Mouse (Mus musculus) forebrain, embryonic 16.5 days (tissue): ENCODE data around the gene Entpd1. TPM values are rescaled to one million over a fixed set of nuclear protein-coding genes. Genes with fewer than 3 reads are reported as not detected.

Experiments
- ATAC-seq: fragments of 200-750 bp; cut with Nextera tagmentation; 2 replicates; pipeline ENCODE4 v1.8.0; 2017; ENCODE audit warnings: mild to moderate bottlenecking, moderate library complexity
- H3K27ac ChIP-seq: fragments of 300-500 bp; sonication (generic); 2 replicates; pipeline ENCODE4 v1.5.1; 2014; ENCODE audit warnings: low read length, control low read depth
- H3K27me3 ChIP-seq: fragments of 300-500 bp; sonication (generic); replicated peaks from 2 replicates; pipeline ENCODE4 v1.6.1; 2014; ENCODE audit warnings: low read length; ENCODE audit not compliant: control insufficient read depth, insufficient read depth
- H3K36me3 ChIP-seq: fragments of 300-500 bp; sonication (generic); 2 replicates; pipeline ENCODE4 v1.6.1; 2014; ENCODE audit not compliant: control insufficient read depth, insufficient read depth
- H3K4me1 ChIP-seq: fragments of 300-500 bp; sonication (generic); replicated peaks from 2 replicates; pipeline ENCODE4 v1.6.1; 2014; ENCODE audit warnings: low read length; ENCODE audit not compliant: control insufficient read depth, insufficient read depth
- H3K4me2 ChIP-seq: fragments of 300-500 bp; sonication (generic); 2 replicates; pipeline ENCODE4 v1.6.1; 2014; ENCODE audit warnings: mild to moderate bottlenecking, low read length, control low read depth
- H3K4me3 ChIP-seq: fragments of 300-500 bp; sonication (generic); replicated peaks from 2 replicates; pipeline ENCODE4 v1.5.1; 2014; ENCODE audit warnings: mild to moderate bottlenecking, low read length, control low read depth
- H3K9ac ChIP-seq: fragments of 300-500 bp; sonication (generic); replicated peaks from 2 replicates; pipeline ENCODE4 v1.6.1; 2014; ENCODE audit warnings: low read depth, low read length, control low read depth
- H3K9me3 ChIP-seq: fragments of 300-500 bp; sonication (generic); 2 replicates; pipeline ENCODE4 v1.6.1; 2016; ENCODE audit warnings: low read length; ENCODE audit not compliant: control insufficient read depth
- WGBS: fragments of 180-500 bp; shearing (Covaris S2); extraction: QIAGEN DNeasy Blood & Tissue Kit; methylation state at CpG from one replicate; pipeline ENCODE4 v1.1.7; 2014; 5-methylcytosine and 5-hydroxymethylcytosine counted together
- polyA plus RNA-seq: library from polyadenylated mRNA; unstranded; fragments of >200 nt; fragmentation: Nextera tagmentation; extraction: Ambion mirVana; gene quantifications from 2 replicates; pipeline ENCODE4 v1.2.1, GENCODE M21; 2015

Entpd1 gene
- polyA plus RNA-seq, 1 experiment from 2014 or later, result 7.8 TPM

DNA sequence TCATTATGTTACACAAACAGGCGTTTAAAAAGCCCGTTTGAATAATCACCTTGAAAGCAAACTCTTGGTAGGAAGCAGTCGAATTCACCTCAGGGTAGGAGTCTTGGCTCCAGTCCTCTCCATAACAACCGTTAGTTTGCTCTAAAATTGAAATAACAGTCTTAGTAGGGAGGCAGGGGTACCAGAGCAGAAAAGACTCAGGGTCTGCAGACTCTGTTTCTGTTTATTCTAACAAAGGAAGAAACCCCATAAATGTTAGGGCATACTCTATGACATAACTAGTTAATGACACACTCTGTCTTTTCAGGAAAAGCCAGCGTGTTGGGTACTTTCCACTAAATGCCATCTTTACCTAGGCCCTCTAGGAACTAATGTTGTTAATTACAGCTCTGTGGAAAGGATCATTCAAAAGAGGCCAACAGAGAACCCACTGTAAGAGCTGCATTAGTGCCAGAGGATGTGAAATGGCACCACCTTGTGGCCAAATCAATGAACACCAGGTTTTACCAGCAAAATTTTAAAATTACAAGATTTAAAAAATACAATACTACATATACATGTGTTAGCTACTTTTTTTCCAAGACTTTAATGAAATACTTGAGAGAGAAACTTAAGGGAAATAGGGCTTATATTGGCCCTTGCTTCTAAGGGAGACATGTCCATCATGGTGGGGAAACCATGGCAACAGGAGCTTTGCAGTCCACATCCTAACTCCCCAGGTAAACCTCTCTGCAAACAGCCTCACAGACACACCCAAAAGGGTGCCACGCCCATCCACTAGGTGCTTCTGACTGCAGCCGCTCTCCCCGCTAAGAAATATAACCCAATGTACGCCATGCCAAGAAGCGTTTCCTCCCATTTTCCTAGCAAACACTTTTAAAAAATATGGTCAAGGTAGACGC lies 110.2 kb downstream of the Entpd1 start:
- WGBS, result 46% methylated on average over 11 of the region's 11 CpGs
- H3K27me3 ChIP-seq, result no peaks in the 10 kb centered on the region
- H3K36me3 ChIP-seq, result no peaks in the 10 kb centered on the region
- no peak overlapping the region for H3K4me3 ChIP-seq
- peaks cover 9% of the 10 kb centered on the region; the same call in 1 of the 2 replicates for H3K4me1 ChIP-seq
- H3K4me2 ChIP-seq, result no peak overlapping the region
- peak overlapping the region; percentile 62 for H3K27ac ChIP-seq
- no peaks in the 10 kb centered on the region for H3K9me3 ChIP-seq
- peak overlapping the region; percentile 23; the same call in 1 of the 2 replicates for H3K9ac ChIP-seq
- ATAC-seq, result peak; percentile 84

DNA sequence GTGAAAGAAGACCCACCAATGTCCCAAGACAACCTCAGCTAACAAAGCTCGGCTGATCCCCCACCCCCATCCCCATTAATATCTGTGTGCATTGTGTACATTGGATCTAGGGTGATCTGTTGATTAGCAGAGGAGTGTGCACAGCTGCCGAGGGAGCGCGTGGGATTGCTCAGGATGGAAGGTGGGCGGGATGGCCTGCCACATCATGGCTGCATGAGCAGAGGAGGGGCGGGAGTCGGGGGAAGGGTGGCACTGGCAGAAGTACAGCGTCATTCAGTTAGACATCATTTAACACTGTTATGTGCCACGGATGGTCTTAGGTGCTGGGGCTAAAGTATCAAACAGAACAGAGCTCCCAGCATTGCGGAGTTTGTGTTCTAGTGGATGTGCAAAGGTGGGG lies 111.3 kb downstream of the Entpd1 start:
- Histone ChIP-seq H3K4me3 (no peak overlapping the region), H3K9me3 (no peaks in the 10 kb centered on the region), H3K27me3 (no peaks in the 10 kb centered on the region), H3K36me3 (no peaks in the 10 kb centered on the region), H3K4me2 (no peak overlapping the region), H3K27ac (no peak overlapping the region), H3K4me1 (peaks cover 9% of the 10 kb centered on the region; the same call in 1 of the 2 replicates), H3K9ac (no peak overlapping the region; the same call in 1 of the 2 replicates)
- WGBS, result 64% methylated on average over 10 of the region's 10 CpGs
- ATAC-seq, result 0 out of 2 replicates have a peak, but pooled peaks have one; percentile 19

DNA sequence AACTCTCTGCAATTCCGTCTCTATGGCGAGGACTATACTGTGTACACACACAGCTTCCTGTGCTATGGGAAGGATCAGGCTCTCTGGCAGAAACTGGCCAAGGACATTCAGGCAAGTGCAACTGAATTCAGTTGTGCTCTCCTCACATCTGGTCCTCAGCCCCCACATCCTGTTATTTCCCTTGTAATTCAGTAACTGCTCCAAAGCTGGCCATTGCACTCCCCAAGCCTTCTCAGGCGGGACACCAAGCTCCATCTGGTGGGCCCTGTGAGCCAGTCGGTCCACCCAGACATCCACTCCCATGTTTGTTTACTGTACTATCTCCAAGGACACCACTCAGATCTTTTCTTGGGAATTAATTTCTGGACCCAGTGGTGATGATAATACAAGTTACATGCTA lies 114.0 kb downstream of the Entpd1 start:
- 87% methylated on average over 4 of the region's 4 CpGs for WGBS

DNA sequence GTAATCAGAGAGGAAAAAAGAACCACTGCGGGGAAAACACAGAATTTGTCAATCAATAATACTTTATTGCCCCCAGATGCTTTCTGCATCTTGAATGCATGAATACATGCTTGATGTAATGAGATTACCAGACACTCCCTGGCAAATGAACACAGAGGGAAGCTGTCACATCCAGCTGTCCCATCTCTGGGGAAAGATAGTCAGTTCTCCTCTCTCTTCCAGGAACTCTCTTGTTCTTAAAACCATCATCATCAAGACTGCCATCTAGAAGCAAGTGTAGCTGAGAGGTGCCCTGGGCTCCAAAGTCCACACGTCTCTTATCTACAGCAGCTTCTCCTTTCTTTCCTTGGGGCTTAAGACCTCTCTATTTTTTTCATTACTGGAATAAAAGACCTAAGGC lies 114.4 kb downstream of the Entpd1 start:
- H3K27ac ChIP-seq, result no peak overlapping the region
- peaks cover 7% of the 10 kb centered on the region; the same call in 1 of the 2 replicates for H3K4me1 ChIP-seq
- no peaks in the 10 kb centered on the region for H3K36me3 ChIP-seq
- H3K9me3 ChIP-seq, result no peaks in the 10 kb centered on the region
- 79% methylated on average over 2 of the region's 2 CpGs for WGBS
- H3K27me3 ChIP-seq, result no peaks in the 10 kb centered on the region
- no peak overlapping the region for H3K4me3 ChIP-seq
- H3K4me2 ChIP-seq, result no peak overlapping the region
- no peak for ATAC-seq
- H3K9ac ChIP-seq, result no peak overlapping the region

More for the DNA sequence above, 114.0 kb downstream of the Entpd1 start:
- Histone ChIP-seq H3K27me3 (no peaks in the 10 kb centered on the region), H3K27ac (no peak overlapping the region), H3K36me3 (no peaks in the 10 kb centered on the region), H3K9me3 (no peaks in the 10 kb centered on the region), H3K4me3 (no peak overlapping the region), H3K9ac (no peak overlapping the region), H3K4me2 (no peak overlapping the region), H3K4me1 (peaks cover 9% of the 10 kb centered on the region; the same call in 1 of the 2 replicates)
- no peak for ATAC-seq

DNA sequence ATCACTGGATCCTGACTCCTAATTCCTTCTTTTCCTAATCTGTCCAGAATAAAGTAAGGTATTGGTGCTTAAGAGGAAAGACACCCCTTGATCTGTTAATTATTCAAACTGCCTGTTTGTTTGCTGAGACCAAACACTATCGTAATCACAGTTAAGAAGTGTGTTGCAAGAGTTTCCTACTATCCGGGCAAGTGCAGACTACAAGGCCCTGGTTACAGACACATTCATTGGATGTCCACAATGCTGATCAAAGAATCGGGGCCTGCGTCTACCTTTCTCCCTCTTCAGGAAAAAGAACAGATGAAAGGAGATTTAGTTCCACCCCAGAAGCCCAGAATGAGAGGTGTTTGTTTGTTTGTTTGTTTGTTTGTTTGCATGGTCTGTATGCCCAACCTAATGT lies 116.0 kb downstream of the Entpd1 start:
- no peaks in the 10 kb centered on the region for H3K4me1 ChIP-seq
- no peaks in the 10 kb centered on the region for H3K9me3 ChIP-seq
- 90% methylated on average over 4 of the region's 4 CpGs for WGBS
- ATAC-seq, result no peak
- no peak overlapping the region for H3K9ac ChIP-seq
- no peaks in the 10 kb centered on the region for H3K27me3 ChIP-seq
- no peak overlapping the region for H3K4me2 ChIP-seq
- H3K4me3 ChIP-seq, result no peak overlapping the region
- H3K27ac ChIP-seq, result no peak overlapping the region
- no peaks in the 10 kb centered on the region for H3K36me3 ChIP-seq

DNA sequence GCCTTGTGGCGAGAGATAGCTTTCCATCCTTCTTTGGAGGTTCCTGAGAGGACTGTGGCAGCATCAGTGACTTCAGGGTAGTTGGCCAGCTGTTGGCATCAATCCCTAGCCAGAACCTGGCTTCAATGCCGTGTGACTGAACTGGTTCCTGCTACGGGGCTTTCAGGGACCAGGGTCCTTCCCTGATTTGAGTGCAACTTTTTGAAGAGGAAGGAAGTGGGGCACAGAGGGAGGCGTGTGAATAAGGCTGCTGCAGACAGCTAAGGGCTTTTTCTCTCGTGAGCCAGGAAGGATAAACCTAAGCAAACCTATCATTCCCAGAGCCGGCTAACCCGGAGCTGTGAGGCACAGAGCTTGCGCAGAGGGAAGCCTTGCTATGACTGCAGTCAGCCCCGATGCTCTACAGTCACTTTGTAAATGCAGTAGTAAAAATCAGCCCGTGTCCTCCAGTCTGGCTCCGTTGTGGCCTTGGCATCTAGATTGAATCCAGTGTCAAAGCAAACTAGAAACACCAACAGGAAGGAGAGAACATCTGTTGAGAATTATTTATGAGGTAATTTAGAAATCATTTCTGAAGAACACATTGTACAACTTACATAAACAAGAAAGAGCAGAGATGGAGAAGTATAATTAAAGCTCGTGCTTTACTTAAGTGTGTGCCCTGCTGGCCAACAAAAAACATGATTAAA lies 116.7 kb downstream of the Entpd1 start:
- 76% methylated on average over 12 of the region's 12 CpGs for WGBS

DNA sequence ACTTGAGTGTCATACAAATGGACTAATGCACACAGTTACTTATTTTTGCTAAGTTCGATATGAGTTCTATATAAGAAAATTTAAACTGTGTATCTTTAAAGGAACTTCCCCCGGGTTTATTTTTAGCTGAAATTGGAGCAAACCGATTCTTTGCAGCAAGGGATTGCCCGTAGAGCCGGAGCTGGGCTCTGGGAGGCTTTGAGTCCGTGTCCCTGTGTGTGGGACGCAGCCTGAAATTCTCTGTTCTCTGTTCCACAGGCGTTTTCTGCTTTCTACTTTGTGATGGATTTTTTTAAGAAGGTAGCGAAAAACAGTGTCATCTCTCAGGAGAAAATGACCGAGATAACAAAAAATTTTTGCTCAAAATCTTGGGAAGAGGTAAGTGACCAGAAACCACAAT lies 121.2 kb downstream of the Entpd1 start:
- ATAC-seq, result no peak
- Histone ChIP-seq H3K27ac (no peak overlapping the region), H3K9ac (no peak overlapping the region), H3K36me3 (no peaks in the 10 kb centered on the region), H3K9me3 (no peaks in the 10 kb centered on the region), H3K27me3 (no peaks in the 10 kb centered on the region), H3K4me3 (no peak overlapping the region), H3K4me1 (peaks cover 16% of the 10 kb centered on the region), H3K4me2 (no peak overlapping the region)
- WGBS, result 78% methylated on average over 10 of the region's 10 CpGs

More for the DNA sequence above, 116.7 kb downstream of the Entpd1 start:
- Histone ChIP-seq H3K9me3 (no peaks in the 10 kb centered on the region), H3K27me3 (no peaks in the 10 kb centered on the region), H3K4me3 (no peak overlapping the region), H3K4me2 (no peak overlapping the region), H3K27ac (no peak overlapping the region), H3K9ac (no peak overlapping the region), H3K36me3 (no peaks in the 10 kb centered on the region), H3K4me1 (0 out of 2 replicates have a peak, but pooled peaks cover 3% of the 10 kb centered on the region)
- no peak for ATAC-seq

DNA sequence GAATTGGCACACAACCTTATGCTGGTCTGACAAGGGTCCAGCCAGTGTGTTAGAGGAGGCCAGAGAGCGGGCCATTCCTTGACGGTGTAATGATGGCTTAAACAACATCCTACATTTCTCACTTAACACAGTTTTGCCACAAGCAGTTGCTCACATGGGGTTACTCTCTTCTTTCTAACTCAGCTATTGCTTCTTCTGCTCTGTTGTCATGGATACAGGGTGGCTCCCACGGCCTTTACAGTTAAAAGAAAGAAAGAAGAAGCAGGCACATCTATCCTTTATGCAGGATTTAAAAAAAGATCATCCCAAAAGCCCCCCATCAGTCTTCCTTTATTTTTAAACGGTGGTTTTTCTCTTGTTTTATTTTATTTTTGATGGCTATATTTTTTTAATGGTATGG lies 121.7 kb downstream of the Entpd1 start:
- WGBS, result 62% methylated on average over 4 of the region's 4 CpGs
- Histone ChIP-seq H3K36me3 (no peaks in the 10 kb centered on the region), H3K9ac (no peak overlapping the region), H3K4me1 (peaks cover 16% of the 10 kb centered on the region), H3K9me3 (no peaks in the 10 kb centered on the region), H3K4me2 (no peak overlapping the region), H3K27ac (no peak overlapping the region), H3K27me3 (no peaks in the 10 kb centered on the region), H3K4me3 (no peak overlapping the region)
- peak; percentile 27; the same call in 1 of the 2 replicates for ATAC-seq
